Mouse (Mus musculus) left cerebral cortex, postnatal 14 days (tissue): Measurements from ENCODE around the gene Slc24a3. TPM values are rescaled to one million over a fixed set of nuclear protein-coding genes. Genes with fewer than 3 reads are reported as not detected.

Experiments used
- DNase-seq, 2 experiments: peaks; one replicate each; pipeline ENCODE4 v3.0.0; 2021 to 2022; ENCODE audit warnings: low spot score in 2 of 2, mixed read lengths in 1 of 2
- intact Hi-C: fragments of 180-260 bp; cut with DNase I; formaldehyde crosslinking; loops from one replicate; pipeline ENCODE4 v1.15.1; 2025
- total RNA-seq, 2 experiments: library from RNA; stranded (reverse); gene quantifications; 2 replicates each; pipeline ENCODE4 v1.2.3; 2021

The Slc24a3 gene
- total RNA-seq, 2 experiments from 2014 or later, result 159 to 160 TPM

DNA sequence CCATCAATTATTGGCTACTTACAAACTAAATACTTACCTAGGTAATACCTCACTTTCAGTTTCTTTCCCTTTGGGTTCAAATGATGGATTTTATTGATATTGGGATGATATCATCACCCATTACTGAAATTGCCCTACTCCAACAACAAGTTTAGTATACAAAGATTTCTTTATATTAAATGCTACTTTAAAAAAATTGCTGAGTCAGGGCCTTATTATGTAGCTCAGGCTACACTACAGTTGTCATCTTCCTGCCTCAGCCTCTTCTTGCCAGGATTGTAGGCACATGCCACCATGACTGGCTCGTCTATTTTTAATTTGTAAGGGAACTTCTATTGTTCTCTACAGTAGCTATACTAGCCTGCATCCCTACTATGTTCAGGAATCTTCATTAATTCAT lies 164.0 kb downstream of the Slc24a3 start:
- intact Hi-C loops, result no loop called here
- no peak for DNase-seq

DNA sequence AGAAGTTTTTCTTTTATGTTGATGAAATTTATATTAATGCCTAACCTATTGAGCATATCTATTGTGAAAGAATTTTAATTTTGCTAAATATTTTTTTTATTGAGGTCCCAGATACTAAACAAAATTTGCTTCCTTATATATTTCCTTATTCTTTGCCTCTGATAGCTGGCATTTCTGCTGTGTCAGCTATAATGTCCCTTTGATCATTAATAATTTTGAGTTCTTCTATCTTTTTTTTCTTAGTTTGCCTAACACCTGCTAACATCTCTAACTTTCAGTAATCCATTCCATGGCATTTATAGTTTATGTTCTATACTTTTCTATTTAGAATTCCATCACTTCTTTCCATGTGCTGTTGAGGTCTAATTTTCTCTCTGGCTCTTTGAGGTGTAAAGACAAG lies 165.9 kb downstream of the Slc24a3 start:
- intact Hi-C loops, result no loop called here
- DNase-seq, result no peak

DNA sequence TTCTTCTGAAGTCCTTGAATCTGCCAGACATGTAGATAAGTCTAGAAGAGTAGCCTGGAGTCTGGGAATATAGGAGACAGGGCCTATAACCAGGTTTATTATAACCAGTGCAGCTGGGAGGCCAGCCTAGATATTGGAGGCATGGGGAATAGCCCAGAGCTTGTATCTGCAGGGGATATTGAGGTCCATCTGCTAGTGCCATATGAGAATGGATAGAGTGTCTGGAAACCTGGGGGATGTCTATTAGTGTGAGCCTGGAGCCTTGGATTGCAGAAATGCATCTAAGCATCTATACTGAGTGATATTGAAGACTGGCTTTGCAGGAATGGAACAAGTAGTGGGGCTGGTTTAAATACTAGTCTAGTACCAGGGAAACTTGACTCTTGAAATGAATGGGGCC lies 168.9 kb downstream of the Slc24a3 start:
- intact Hi-C loops, result no loop called here
- DNase-seq, result no peak

DNA sequence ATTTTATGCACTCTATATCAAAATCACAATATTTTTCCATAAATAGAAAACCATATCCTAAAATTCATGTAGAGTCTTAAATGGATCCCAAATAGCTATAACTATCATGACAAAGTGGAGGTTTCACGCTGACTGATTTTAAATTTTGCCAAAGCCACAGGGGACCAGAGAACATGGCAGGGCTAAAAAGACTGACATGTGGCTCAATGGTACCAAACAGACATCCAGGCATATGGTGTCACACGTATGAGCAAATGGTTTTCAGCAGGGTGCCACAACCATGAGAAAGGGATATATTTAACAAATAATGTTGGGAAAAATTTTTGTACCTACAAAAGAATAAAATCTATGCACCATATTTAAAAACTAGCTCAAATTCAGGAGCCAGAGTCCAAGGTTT lies 173.3 kb downstream of the Slc24a3 start:
- no peak for DNase-seq
- intact Hi-C loops, result loop anchor here (5.0 kb wide), 1 partner anchor 174 kb away; the partner anchor contains the start of gene Slc24a3

DNA sequence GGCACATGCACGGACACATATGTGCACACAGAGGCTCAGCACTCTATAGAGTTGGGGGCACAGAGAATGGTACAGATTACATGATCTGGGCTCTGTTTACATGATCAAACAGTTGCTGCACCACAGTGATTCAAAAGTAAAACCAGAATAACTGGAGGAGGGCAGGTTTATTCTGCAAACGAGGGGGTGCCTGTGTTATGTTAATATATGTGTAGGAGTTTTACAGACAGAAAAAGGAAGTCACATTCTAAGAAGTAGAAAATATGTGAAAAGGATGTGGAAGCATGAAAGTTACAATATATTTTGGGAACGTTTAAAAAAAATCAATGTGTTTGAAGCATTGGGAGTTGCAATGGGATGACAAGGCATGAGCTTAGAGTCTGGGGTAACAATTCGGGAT lies 175.4 kb downstream of the Slc24a3 start:
- intact Hi-C loops, result loop anchor here (5.0 kb wide), 1 partner anchor 176 kb away; the partner anchor contains the start of gene Slc24a3
- peak in 1 of 2 experiments; percentile 47 for DNase-seq

DNA sequence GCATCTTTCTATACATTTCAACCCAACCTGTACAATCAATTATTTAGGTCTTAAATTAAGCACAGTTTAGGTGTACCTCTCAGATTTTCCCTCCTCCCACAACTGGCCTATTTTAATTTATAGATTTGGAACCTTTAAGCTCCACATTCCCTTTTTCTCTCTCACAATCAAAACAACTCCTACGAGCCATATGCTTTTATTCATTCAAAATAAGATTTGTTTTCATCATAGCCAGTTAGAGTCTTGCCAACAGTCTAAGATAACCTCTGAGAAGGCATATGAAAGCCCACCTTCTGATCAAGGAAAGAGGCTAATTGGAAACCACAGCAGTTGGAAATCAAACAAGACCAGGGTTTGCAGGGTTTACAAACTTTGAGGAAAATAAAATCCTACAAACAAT lies 177.0 kb downstream of the Slc24a3 start:
- intact Hi-C loops, result loop anchor here (5.0 kb wide), 1 partner anchor 177 kb away; the partner anchor contains the start of gene Slc24a3
- DNase-seq, result no peak

DNA sequence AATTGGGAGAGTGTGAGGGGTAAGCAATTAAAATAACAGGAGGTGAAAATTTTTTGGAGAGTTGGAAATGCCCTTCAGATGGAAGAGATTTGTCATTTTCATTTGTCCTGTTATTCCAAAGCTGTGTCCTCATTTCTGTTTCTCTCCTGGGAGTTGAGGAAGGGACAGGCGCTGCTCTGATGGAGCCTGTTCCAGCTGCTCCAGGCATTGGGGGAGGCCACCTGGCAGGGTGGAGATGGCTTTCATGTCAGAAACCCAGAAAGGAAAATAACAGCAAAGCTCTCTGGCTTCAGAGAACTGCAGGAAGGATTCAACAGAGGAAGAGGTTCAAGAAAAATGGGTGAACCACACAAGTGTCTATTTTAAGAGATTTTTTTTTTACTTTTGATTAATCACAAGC lies 186.2 kb downstream of the Slc24a3 start:
- intact Hi-C loops, result no loop called here
- no peak for DNase-seq

DNA sequence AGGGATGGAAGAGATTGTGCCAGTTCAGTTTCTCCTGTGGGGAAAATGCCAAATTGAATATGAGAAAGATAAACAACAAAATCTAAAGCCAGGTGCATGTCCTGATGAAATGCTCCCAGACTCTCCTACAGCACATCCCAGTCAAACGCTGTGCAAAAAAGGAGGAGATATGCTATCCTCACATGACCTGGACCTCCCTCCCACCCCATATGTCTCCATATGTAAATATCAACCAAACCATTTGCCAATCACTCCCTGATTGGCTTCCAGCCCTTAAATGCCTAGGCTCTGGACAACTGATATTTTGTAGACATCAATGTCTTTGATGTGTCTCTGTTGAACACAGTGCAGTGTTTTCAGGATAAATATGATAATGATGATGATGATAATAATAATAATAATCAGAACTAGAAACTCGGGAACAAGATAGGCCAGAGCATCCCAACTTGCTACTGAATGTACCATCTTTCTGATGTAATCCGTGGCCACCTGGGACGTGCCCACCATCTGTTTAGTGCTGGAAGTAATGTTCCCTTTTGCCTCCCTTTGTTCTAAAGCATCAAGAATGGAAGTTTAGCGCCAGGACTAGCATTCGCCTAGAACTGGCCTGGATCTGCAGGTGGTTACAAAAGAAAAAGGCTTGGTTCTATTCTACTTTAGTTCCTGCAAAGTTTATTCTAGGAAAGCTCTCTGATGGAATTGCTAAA lies 190.8 kb downstream of the Slc24a3 start:
- intact Hi-C loops, result no loop called here
- no peak for DNase-seq

DNA sequence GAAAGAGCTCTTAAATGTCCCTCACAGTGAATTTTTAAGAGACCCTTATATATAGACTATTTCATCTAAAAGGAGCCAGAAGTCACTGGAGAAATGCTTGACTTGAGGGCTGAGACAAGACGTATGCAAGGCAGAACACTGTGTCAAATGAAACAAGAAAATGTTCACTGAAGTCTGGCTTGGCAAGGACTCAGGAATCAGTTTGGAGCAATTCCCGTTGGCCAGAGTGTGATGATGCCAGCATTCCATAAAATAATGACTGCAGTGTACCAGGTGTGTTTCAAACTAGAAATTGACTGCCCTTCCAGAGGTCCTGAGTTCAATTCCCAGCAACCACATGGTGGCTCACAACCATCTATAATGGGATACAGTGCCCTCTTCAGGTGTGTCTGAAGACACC lies 196.1 kb downstream of the Slc24a3 start:
- intact Hi-C loops, result no loop called here
- DNase-seq, result no peak

DNA sequence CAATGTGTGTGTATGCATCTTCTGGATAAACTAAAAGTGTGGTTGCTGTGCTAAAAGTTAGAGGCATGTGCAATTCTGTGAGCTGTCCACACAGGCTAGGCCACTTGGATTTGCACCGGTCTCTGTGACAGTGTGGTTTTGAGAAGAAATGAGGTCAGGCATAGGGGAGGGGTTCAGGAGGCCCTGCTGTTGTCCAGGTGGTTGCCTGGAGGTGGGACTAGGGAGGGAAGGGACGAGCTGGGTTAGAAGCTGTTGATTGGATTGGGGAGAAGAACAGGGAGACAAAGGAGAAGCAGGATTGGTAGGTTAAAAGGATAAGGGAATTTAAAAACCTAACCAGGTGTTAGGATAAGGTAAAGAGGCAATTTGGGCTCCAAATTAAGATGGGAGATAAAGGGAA lies 201.1 kb downstream of the Slc24a3 start:
- no peak for DNase-seq
- intact Hi-C loops, result no loop called here

DNA sequence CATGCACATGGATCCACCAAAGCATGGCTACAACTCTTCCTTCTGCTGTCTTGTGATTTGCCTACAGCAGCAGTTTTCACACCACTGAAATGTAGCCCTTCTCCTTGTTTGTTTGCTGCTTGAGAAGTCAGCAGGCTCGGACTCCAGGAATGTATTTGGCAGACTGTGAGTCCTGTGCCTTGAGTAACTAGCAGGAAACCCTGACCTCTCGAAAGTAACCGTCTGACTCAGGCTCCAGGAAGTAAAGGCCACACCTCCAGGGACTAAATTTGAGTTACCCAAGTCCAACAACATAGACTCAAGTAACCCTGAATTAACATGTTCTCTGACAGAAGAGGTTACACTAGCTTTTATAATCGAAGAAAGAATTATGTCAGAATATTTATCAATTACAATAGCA lies 203.2 kb downstream of the Slc24a3 start:
- DNase-seq, result no peak
- intact Hi-C loops, result no loop called here

DNA sequence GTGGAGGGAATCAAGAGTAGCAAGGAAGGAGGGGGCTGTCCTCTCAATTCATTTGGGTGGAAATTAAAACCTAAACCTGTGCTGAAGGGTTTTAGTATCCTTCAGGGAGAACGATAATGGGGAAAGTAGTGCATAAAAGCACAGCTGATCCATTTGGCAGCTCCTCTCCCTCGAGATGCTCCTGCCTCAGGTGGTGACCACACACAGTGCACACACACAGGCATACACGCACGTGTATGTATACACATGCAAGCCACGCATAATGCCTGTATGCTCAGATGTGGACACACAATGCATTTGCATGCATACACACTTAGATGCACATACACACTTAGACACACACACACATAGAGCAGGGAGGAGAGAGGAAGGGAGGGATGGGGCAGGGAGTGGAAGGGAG lies 206.2 kb downstream of the Slc24a3 start:
- DNase-seq, result no peak
- intact Hi-C loops, result no loop called here

DNA sequence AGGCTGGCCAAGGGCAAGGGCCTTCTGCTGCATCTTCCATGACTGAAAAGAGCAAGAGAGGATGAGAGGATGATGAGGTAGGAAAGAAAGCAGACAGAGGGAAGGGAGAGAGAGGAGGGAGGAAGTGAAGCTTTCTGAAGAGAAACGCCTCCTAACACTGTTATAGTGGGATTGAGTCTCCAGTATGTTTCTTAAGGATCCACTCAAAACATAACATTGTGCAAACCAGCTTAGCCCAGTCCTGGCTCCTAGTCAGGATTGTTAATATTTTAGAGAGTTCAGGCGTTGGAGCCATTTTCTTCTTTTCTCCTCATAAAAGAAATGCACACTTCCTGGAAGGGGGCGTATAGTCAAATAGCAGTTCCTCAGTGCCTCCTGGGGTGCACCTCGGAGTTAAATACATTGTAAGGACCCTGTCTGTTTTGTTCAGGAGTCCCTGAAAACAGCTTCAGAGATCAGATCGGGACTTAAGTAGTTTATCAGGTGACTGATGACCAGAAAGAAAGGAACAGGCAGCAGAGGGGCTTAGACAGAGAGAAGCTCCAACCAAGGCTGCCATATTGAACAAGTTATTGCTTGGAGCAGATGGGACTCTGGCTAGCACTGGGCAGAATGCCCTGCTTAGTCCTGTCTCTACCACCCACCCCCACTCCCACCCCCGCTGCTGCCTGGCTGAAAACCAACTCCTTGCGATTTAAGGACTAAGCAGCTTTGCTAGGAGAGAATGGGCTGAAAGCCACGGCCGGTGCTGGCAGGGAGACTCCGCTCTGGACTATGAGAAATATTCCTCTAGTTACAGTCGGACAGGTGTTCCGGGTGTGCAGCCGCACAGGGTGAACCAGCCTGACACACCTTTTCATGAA lies 215.6 kb downstream of the Slc24a3 start:
- intact Hi-C loops, result no loop called here

DNA sequence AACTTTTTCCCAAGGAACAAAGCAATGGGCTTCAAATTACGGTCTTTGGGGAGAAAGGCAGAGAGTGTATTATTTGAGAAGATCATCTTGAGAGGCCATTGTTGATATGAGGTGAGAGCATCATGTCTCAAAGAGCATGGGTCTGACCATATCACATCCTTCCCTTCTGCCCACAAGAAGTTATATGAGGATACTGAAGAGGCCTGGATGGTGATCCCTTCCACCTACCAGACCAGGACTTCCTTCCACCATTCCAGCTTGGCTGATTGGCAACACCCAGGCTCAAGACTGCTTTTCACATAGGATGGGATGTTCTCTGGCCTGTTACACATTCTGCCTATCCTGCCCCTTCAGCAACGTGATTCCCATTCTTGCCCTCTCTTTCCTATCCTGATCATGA lies 216.7 kb downstream of the Slc24a3 start:
- intact Hi-C loops, result no loop called here
- DNase-seq, result no peak

More for the DNA sequence above, 215.6 kb downstream of the Slc24a3 start:
- DNase-seq, result peak; percentile 72 to 74

DNA sequence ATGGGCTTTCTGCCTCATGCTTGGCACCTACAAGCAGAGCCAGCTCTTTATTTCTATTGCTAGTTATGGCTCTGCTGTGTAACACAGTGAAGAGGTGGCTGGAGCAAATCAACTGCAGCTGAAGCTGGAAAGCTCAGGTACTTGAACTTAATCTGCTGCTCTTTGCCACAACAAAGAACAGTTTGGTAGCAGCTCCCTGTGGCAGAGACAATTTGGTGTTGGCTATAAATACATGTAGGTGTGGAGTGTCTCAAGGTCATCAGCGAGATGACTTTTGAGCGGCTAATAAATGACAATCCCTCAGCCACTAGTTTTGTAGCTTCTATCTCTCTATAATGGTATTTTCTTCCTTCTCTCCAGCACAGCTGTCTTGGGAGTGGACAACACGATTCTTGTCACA lies 217.7 kb downstream of the Slc24a3 start:
- DNase-seq, result no peak
- intact Hi-C loops, result no loop called here

DNA sequence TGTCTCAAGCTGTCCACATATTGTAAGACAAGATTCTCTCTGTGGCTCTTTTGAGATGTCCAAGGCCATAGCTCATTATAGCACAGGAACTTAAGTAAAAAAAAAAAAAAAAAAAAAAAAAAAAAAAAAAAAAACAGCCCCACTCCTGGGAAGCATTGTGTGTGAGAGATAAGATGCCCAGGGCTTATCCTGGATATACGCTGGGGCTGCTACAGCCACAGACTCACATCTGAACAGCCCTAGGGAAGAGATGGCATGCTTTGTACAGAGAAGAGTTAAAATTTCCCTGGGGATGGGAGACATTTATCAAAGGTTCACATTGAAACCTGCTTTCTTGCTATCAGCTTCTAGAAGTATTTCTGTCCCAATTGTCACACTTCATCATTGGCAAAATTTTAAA lies 218.2 kb downstream of the Slc24a3 start:
- intact Hi-C loops, result no loop called here
- DNase-seq, result no peak

DNA sequence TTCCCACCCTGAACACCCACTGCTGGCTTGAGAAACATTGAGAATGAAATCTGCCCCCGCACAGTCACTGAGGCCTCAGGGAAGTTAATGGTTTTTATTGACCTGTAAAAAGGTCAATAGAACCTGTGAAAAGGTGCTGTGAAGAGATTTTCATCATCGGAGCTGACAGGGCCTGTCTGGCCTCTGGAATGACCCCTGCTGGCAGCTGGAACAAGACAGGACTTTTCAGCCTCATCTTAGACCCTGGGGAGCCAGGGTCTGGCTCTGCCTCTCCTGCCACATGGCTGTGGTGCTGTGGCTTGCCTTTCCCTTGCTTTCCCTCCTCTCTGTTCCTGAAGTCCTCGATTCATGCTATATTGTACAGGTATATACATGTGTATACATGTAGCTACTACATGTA lies 228.2 kb downstream of the Slc24a3 start:
- intact Hi-C loops, result no loop called here
- no peak for DNase-seq

DNA sequence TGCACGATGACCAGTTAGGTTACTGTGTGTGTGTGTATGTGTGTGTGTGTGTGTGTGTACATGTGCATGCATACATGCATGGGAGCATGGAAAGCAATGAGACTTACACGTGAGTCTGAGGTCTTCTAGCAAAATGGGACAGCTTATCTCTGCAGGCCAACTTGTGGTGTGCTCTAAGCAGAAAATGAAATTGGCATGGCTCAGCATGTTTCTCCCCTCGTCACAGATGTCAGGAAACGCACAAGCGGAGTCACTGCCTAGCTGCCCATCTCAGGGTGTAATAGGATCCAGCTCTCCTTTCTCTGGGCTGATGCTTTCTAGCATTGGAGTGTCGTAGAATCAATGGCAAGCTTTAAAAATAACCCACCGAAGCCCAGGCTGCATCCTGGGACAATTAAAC lies 229.0 kb downstream of the Slc24a3 start:
- intact Hi-C loops, result no loop called here
- no peak for DNase-seq

DNA sequence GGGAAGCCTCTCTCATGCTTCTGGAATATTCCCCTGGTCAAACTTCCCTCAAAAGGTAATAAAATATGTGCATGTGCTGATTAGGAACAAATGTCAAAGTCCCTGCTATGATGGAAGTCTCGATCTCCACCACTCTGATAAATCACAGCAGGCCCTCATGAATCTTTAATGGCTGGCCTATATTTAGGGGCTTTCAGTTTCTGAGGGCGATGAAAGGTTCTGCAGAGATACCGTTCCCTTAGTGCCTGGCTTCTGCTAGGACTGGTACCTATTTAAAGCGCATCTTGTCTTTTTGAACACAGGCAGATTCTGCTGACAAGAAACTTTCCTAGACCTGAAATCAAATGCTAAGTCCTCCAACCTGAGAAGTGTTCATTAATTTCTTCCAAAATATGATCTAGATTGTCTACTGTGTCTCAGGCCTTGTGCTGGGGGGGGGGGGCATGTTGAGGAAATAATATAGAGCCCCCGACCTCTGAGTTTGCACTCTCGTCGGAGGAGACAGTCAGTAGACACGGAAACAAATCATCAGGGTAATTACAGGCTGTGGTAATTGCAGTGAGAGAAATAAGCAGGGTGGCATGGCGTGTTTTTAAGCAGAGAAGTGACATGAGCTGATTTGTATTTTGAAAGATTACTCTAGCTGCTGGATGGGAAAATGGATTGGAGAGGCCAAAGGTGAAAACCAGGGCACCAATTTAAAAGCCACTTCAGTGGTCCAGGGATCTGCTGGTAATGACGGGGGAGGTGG lies 230.1 kb downstream of the Slc24a3 start:
- DNase-seq, result no peak
- intact Hi-C loops, result no loop called here

DNA sequence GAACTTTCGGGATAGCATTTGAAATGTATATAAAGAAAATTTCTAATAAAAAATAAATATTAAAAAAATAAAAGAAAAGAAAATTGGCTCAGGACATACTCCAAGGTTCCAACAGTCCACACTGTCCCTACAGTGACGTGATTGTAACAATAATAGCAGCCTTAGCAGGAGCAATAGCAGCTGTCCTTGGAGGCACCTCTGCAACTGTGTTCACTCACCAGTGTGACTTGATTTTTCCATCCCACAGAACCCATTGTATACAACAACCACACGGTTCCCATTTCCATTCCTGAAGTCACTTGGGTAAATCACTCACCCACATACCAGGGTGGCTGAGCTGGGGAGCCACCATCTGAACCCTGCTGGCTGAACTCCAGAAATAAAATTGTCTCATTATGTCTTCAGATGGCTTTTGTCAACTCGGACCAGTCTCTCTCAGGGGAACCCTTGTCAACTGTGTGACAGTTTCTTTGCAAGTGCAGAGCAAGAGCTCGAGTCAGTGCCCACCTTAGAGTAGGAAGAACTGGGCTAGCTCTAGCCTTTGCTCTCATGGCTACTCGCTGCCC lies 233.8 kb downstream of the Slc24a3 start:
- no peak for DNase-seq
- intact Hi-C loops, result no loop called here
